Mouse (Mus musculus): Measurements from ENCODE around the gene Pde4dip. TPM values are rescaled to one million over a fixed set of nuclear protein-coding genes. Genes with fewer than 3 reads are reported as not detected.

The Pde4dip gene
- polyA plus RNA-seq, 1 experiment from 2014 or later: 76.6 TPM

GRCm38 (mm10) chr3:97854575-97855384 lies 33.7 kb downstream of the Pde4dip start:
- DNase-seq (ENCODE audit: low spot score) (no peak), ATAC-seq (ENCODE audit: low FRiP score) (no peak)
- no peaks in the 10 kb centered on the region for H3K36me3 ChIP-seq (replicated peaks; ENCODE audit: control insufficient read depth, insufficient read depth)
- no peaks in the 10 kb centered on the region for H3K27me3 ChIP-seq (ENCODE audit: control insufficient read depth, insufficient read depth, low read length)
- no peaks in the 10 kb centered on the region for H3K4me1 ChIP-seq (replicated peaks; ENCODE audit: control insufficient read depth, insufficient read depth, low read length)
- H3K9ac ChIP-seq: no peak overlapping the region
- peak overlapping the region; percentile 64 for H3K27ac ChIP-seq
- no peak overlapping the region for H3K4me3 ChIP-seq (replicated peaks; ENCODE audit: low read length)
- H3K4me2 ChIP-seq (replicated peaks): no peak overlapping the region
- WGBS: 44% methylated on average over 9 of the region's 9 CpGs
- H3K9me3 ChIP-seq (ENCODE audit: control insufficient read depth, low read length): no peaks in the 10 kb centered on the region

GRCm38 (mm10) chr3:97851803-97852202 lies 36.7 kb downstream of the Pde4dip start:
- Histone ChIP-seq H3K27ac (no peak overlapping the region), H3K4me2 (replicated peaks) (no peak overlapping the region), H3K9ac (no peak overlapping the region), H3K4me1 (replicated peaks; ENCODE audit: control insufficient read depth, insufficient read depth, low read length) (no peaks in the 10 kb centered on the region), H3K36me3 (replicated peaks; ENCODE audit: control insufficient read depth, insufficient read depth) (no peaks in the 10 kb centered on the region), H3K4me3 (replicated peaks; ENCODE audit: low read length) (no peak overlapping the region), H3K9me3 (ENCODE audit: control insufficient read depth, low read length) (no peaks in the 10 kb centered on the region), H3K27me3 (ENCODE audit: control insufficient read depth, insufficient read depth, low read length) (no peaks in the 10 kb centered on the region)
- DNase-seq (ENCODE audit: low spot score) (no peak), ATAC-seq (ENCODE audit: low FRiP score) (no peak)
- WGBS: 87% methylated on average over 2 of the region's 2 CpGs

DNA sequence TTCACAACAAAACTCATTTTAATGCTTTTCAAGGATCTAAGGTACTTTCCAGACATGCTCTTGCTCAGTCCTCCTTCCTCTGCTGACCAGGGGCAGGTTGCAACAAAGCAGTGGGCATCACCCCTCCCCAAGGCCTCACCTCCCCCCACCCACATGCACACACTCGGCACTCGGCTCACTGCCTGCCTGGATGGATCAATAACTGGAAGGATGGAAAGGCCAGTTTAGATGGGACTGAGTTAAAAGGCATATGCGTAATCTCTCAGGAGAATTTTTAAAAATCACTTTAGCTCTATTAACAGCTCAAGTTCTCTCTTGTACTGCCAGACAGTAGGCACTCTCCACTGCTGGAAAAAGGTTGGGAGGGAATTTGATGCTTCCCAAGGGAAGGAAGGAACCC lies 40.9 kb downstream of the Pde4dip start:
- no peaks in the 10 kb centered on the region for H3K4me1 ChIP-seq (replicated peaks; ENCODE audit: control insufficient read depth, insufficient read depth, low read length)
- no peak overlapping the region for H3K9ac ChIP-seq
- no peaks in the 10 kb centered on the region for H3K27me3 ChIP-seq (ENCODE audit: control insufficient read depth, insufficient read depth, low read length)
- no peak overlapping the region for H3K27ac ChIP-seq
- no peak overlapping the region for H3K4me2 ChIP-seq (replicated peaks)
- no peak; the same call in 1 of the 2 replicates for ATAC-seq (ENCODE audit: low FRiP score)
- 64% methylated on average over 3 of the region's 3 CpGs for WGBS
- H3K4me3 ChIP-seq (replicated peaks; ENCODE audit: low read length): no peak overlapping the region
- no peak for DNase-seq (ENCODE audit: low spot score)
- no peaks in the 10 kb centered on the region for H3K9me3 ChIP-seq (ENCODE audit: control insufficient read depth, low read length)
- no peaks in the 10 kb centered on the region for H3K36me3 ChIP-seq (replicated peaks; ENCODE audit: control insufficient read depth, insufficient read depth)

DNA sequence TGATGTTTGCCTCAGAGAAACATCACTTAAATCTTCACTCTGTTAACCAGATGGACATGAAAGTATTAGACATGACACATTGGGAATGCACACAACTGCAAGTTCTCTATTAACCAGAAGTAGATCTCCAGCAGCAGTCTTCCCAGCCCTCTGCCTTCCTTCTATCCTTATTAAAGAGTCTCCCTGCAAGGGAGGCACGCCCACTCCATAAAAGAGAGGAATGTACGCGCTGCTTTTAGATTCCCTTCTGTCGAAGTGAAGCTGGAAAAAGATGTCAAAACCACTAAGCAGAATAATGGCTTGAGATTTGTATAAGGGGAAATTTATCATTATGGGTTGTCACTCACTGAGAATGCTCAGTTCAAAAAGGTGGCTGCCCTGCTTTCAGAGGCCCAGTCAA lies 42.1 kb downstream of the Pde4dip start:
- H3K36me3 ChIP-seq (replicated peaks; ENCODE audit: control insufficient read depth, insufficient read depth): no peaks in the 10 kb centered on the region
- H3K9me3 ChIP-seq (ENCODE audit: control insufficient read depth, low read length): no peaks in the 10 kb centered on the region
- H3K27me3 ChIP-seq (ENCODE audit: control insufficient read depth, insufficient read depth, low read length): no peaks in the 10 kb centered on the region
- no peak for DNase-seq (ENCODE audit: low spot score)
- 52% methylated on average over 4 of the region's 4 CpGs for WGBS
- no peak overlapping the region for H3K4me2 ChIP-seq (replicated peaks)
- no peak for ATAC-seq (ENCODE audit: low FRiP score)
- no peak overlapping the region for H3K9ac ChIP-seq
- H3K4me3 ChIP-seq (replicated peaks; ENCODE audit: low read length): no peak overlapping the region
- no peaks in the 10 kb centered on the region for H3K4me1 ChIP-seq (replicated peaks; ENCODE audit: control insufficient read depth, insufficient read depth, low read length)
- no peak overlapping the region for H3K27ac ChIP-seq

DNA sequence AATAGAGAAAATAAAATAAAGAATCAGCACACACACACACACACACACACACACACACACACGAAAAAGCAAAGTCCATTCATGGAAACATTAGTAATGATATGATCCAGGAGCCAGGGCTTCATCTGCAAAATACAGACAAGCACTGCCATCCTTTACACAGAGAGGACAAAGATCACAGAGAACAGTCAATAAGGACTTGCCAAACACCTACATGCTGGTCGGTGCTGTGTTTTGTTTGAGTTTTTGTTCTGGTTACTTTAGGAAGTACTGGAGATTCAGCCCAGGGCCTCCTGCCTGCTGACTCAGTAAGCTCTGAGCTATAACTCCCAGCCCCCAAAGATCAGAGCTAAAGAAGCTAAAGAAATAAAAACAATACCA lies 43.7 kb downstream of the Pde4dip start:
- WGBS: 84% methylated on average over 2 of the region's 2 CpGs
- H3K27me3 ChIP-seq (ENCODE audit: control insufficient read depth, insufficient read depth, low read length): no peaks in the 10 kb centered on the region
- no peak overlapping the region for H3K4me3 ChIP-seq (replicated peaks; ENCODE audit: low read length)

DNA sequence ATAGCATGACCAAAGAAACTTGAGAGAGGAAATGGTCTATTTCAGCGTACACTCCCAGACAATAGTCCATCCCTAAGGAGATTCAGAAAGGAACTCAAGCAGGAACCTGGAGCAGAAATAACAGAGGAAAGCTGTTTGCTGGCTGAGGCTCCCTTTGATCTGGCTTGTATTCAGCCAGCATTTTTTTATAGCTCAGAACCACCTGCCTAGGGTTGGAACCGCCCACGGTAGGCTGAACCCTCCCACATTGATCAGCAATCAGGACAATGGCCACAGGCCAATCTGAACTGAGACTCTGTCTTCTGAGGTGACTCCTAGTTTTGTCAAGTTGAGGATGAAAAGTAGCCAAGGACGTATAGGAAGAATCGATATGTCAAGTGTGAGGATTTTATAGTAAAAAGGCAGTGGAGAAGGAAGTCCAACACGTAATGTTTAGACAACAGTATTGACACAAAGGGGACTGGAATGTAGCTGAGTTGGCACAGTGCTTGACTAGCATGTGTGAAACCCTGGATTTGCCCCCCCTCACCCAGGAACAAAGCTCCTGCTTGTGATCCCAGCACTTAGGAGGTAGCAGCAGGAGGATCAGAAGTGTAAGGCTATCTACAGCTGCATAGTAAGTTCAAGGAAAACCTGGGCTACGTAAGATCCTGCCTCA lies 44.2 kb downstream of the Pde4dip start:
- Histone ChIP-seq H3K36me3 (replicated peaks; ENCODE audit: control insufficient read depth, insufficient read depth) (no peaks in the 10 kb centered on the region), H3K9me3 (ENCODE audit: control insufficient read depth, low read length) (no peaks in the 10 kb centered on the region), H3K4me3 (replicated peaks; ENCODE audit: low read length) (no peak overlapping the region), H3K9ac (no peak overlapping the region), H3K27ac (no peak overlapping the region), H3K4me1 (replicated peaks; ENCODE audit: control insufficient read depth, insufficient read depth, low read length) (no peaks in the 10 kb centered on the region), H3K27me3 (ENCODE audit: control insufficient read depth, insufficient read depth, low read length) (no peaks in the 10 kb centered on the region), H3K4me2 (replicated peaks) (no peak overlapping the region)
- ATAC-seq (ENCODE audit: low FRiP score): no peak
- DNase-seq (ENCODE audit: low spot score): no peak
- WGBS: 92% methylated on average over 7 of the region's 7 CpGs

More for the DNA sequence above, 43.7 kb downstream of the Pde4dip start:
- H3K4me1 ChIP-seq (replicated peaks; ENCODE audit: control insufficient read depth, insufficient read depth, low read length): no peaks in the 10 kb centered on the region
- no peak overlapping the region for H3K27ac ChIP-seq
- no peak for ATAC-seq (ENCODE audit: low FRiP score)
- no peaks in the 10 kb centered on the region for H3K9me3 ChIP-seq (ENCODE audit: control insufficient read depth, low read length)
- H3K4me2 ChIP-seq (replicated peaks): no peak overlapping the region
- no peak overlapping the region for H3K9ac ChIP-seq
- no peaks in the 10 kb centered on the region for H3K36me3 ChIP-seq (replicated peaks; ENCODE audit: control insufficient read depth, insufficient read depth)
- DNase-seq (ENCODE audit: low spot score): no peak

DNA sequence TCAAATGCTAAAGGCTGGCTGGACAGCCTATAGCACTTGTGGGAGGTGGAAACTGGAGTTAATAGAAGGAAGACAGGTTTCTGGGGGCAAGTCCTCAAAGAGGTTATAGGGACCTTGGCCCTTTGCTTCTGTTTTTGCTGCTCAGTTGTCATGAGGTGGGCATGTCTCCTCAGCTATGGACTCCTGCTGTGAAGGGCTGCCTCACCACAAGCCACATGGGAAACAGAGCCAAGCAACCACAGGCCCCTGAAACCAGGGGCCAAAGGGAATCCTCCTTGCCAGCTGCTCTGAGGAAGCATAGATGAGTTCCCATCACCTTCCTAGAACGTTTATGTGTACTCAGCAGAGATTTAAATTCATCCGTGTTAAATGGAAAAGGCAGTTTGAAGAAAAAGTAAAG lies 45.9 kb downstream of the Pde4dip start:
- Histone ChIP-seq H3K9me3 (ENCODE audit: control insufficient read depth, low read length) (no peaks in the 10 kb centered on the region), H3K27ac (no peak overlapping the region), H3K9ac (no peak overlapping the region), H3K4me2 (replicated peaks) (no peak overlapping the region), H3K4me1 (replicated peaks; ENCODE audit: control insufficient read depth, insufficient read depth, low read length) (no peaks in the 10 kb centered on the region), H3K4me3 (replicated peaks; ENCODE audit: low read length) (no peak overlapping the region), H3K27me3 (ENCODE audit: control insufficient read depth, insufficient read depth, low read length) (no peaks in the 10 kb centered on the region), H3K36me3 (replicated peaks; ENCODE audit: control insufficient read depth, insufficient read depth) (no peaks in the 10 kb centered on the region)
- no peak for ATAC-seq (ENCODE audit: low FRiP score)
- 66% methylated on average over 2 of the region's 2 CpGs for WGBS
- DNase-seq (ENCODE audit: low spot score): no peak

DNA sequence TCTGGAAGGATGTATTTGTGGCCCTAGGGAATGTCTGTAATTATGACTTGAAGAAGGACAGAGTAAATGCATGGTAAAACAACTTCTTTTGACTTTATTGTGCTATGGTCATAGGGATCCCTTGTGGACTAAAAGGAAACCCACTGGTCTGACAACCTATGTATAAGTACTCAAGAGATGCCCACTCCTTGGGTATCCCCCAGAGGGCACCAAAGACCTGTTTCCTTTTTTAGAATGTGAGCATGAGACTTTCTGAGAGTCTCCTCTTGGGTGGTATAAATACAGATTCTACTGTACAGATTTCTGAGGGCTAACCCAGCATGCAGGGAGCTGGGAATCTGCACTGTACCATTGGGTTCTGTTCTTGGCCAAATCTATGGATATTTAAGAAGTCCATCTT lies 48.1 kb downstream of the Pde4dip start:
- no peak for DNase-seq (ENCODE audit: low spot score)
- ATAC-seq (ENCODE audit: low FRiP score): no peak

DNA sequence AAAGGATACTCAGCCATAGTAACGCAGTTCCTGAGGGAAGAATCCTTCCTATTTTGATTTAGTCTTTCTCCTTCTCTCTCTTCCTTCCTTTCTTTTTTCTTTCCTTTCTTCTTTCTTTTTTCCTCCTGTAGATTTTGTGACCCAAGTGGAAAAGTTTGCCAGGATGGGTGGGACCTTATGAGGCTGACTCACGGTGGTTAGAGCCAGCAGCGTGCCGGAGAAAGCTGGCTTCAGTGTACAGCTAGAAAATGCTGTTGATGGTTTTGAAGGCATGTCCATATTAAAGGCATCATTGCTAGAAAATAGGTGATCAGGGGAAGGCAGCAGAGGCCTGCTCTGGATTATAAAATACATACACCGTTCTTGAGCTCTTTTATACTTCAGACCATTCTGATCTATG lies 52.6 kb downstream of the Pde4dip start:
- H3K4me2 ChIP-seq (replicated peaks): no peak overlapping the region
- no peak overlapping the region for H3K4me3 ChIP-seq (replicated peaks; ENCODE audit: low read length)
- H3K4me1 ChIP-seq (replicated peaks; ENCODE audit: control insufficient read depth, insufficient read depth, low read length): no peaks in the 10 kb centered on the region
- ATAC-seq (ENCODE audit: low FRiP score) (no peak), DNase-seq (ENCODE audit: low spot score) (no peak)
- 96% methylated on average over 5 of the region's 5 CpGs for WGBS
- H3K27me3 ChIP-seq (ENCODE audit: control insufficient read depth, insufficient read depth, low read length): no peaks in the 10 kb centered on the region
- no peaks in the 10 kb centered on the region for H3K9me3 ChIP-seq (ENCODE audit: control insufficient read depth, low read length)
- H3K27ac ChIP-seq: no peak overlapping the region
- H3K36me3 ChIP-seq (replicated peaks; ENCODE audit: control insufficient read depth, insufficient read depth): no peaks in the 10 kb centered on the region
- no peak overlapping the region for H3K9ac ChIP-seq

More for the DNA sequence above, 48.1 kb downstream of the Pde4dip start:
- H3K36me3 ChIP-seq (replicated peaks; ENCODE audit: control insufficient read depth, insufficient read depth): no peaks in the 10 kb centered on the region
- H3K27me3 ChIP-seq (ENCODE audit: control insufficient read depth, insufficient read depth, low read length): no peaks in the 10 kb centered on the region
- no peak overlapping the region for H3K9ac ChIP-seq
- no peak overlapping the region for H3K4me3 ChIP-seq (replicated peaks; ENCODE audit: low read length)
- H3K9me3 ChIP-seq (ENCODE audit: control insufficient read depth, low read length): no peaks in the 10 kb centered on the region
- H3K4me2 ChIP-seq (replicated peaks): no peak overlapping the region
- H3K27ac ChIP-seq: no peak overlapping the region
- H3K4me1 ChIP-seq (replicated peaks; ENCODE audit: control insufficient read depth, insufficient read depth, low read length): no peaks in the 10 kb centered on the region

All from hindbrain, embryonic 14.5 days (tissue).